Mouse (Mus musculus): ENCODE results near the gene Snap47. TPM values are rescaled to one million over a fixed set of nuclear protein-coding genes. Genes with fewer than 3 reads are reported as not detected.
"Not testable (repeated sequence)": the region's sequence is repeated elsewhere in the genome, so short reads cannot be mapped to it uniquely, and the experiment has no call there.

Gene Snap47
- total and polyA plus RNA-seq, 2 experiments from 2014 or later = 467 to 588 TPM

DNA sequence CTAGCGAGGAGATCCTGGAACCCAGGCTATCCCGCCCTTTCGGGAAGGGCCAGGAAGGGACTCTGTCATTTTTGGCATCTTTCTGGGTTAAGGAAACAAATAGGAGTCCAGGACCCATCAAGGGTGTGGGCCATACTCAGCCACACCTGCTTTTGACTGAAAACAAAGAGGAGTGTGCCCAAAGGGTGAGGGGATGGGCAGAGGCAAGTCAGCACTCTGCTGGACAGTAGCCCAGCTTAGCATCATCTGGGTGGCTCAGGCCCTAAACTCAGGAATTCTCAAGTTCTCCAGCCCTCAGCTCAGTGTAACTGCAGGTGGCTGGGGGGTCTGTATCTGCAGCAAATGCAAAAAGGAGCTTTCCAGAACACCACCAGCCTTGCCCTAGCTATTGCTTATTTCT lies 73.0 kb downstream of the Snap47 start:
- 86% methylated on average over 3 of the region's 3 CpGs for WGBS
- H3K9ac ChIP-seq (replicated peaks; ENCODE audit: low read length, poor library complexity, severe bottlenecking) = no peak overlapping the region
- no peak for TF ChIP-seq CTCF (IDR thresholded peaks at IDR 0.05)
- DNase-seq (ENCODE audit: low spot score) = no peak
- H3K36me3 ChIP-seq (ENCODE audit: insufficient read depth, low read length) = no peaks in the 10 kb centered on the region
- no peak overlapping the region for H3K4me2 ChIP-seq (ENCODE audit: low read depth, low read length, poor library complexity, severe bottlenecking)
- no peaks in the 10 kb centered on the region for H3K27me3 ChIP-seq (ENCODE audit: insufficient read depth, low read length)
- no peaks in the 10 kb centered on the region for H3K9me3 ChIP-seq (ENCODE audit: low read length)
- no peak overlapping the region for H3K27ac ChIP-seq (ENCODE audit: low read depth, low read length)
- ATAC-seq (ENCODE audit: low FRiP score) = no peak
- no peak overlapping the region for H3K4me3 ChIP-seq (ENCODE audit: low read depth, low read length)
- no peaks in the 10 kb centered on the region for H3K4me1 ChIP-seq (ENCODE audit: insufficient read depth, low read length)

DNA sequence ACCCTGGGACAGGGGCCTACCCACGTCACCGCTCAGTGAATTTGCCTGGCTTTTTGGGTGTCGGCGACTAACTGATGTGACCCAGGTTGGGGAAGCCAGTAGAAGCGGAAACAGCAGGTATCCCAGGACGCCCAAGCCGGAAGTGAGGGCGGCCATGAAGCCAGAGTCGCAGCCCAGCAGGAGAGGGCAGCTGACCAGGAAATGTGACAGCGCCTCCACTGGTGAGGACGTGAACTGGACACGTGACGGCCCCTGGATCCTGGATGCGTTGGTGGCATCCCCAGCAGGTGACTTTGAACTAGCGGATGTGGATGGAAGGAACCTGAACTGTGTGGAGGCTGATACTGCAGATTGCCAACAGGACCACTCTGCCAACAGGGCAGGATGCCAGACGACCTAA lies 75.5 kb downstream of the Snap47 start, which contains the start of gene Prss38:
Prss38 (minus strand) TSS at position 183 of the 400 bp plus-strand sequence.
- peak; percentile 9; the same call in 1 of the 2 replicates for TF ChIP-seq CTCF (IDR thresholded peaks at IDR 0.05)
- no peak within 1 kb of the TSS for H3K27ac ChIP-seq (ENCODE audit: low read depth, low read length)
- WGBS = 82% methylated on average over 16 of the region's 16 CpGs
- H3K4me2 ChIP-seq (ENCODE audit: low read depth, low read length, poor library complexity, severe bottlenecking) = no peak within 1 kb of the TSS
- no peak within 1 kb of the TSS for H3K9ac ChIP-seq (replicated peaks; ENCODE audit: low read length, poor library complexity, severe bottlenecking)
- no peaks in the 10 kb centered on the region for H3K27me3 ChIP-seq (ENCODE audit: insufficient read depth, low read length)
- ATAC-seq (ENCODE audit: low FRiP score) = no peak
- H3K9me3 ChIP-seq (ENCODE audit: low read length) = no peaks in the 10 kb centered on the region
- no peaks in the 10 kb centered on the region for H3K4me1 ChIP-seq (ENCODE audit: insufficient read depth, low read length)
- DNase-seq (ENCODE audit: low spot score) = no peak
- no peak within 1 kb of the TSS for H3K4me3 ChIP-seq (ENCODE audit: low read depth, low read length)
- H3K36me3 ChIP-seq (ENCODE audit: insufficient read depth, low read length) = no peaks in the 10 kb centered on the region

DNA sequence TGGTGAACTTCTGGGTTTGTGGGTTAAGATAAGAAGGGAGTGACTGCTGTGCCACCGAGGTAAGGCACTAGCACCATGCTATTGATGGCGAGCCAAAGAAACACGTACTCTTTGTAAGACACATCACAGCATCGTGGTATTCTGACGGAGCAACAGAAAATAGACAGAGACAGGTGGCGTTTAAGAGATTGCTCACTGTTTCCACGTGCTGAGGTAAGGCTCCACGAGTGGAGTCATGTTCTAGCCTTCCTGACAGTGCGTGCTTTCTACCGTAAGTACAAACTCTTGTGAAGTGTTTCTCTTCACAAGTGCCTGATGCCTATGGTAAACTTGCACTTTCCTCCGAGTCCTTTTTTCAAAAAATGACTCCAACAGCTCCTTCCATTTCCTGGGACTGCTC lies 81.1 kb downstream of the Snap47 start:
- 80% methylated on average over 11 of the region's 11 CpGs for WGBS
- no peaks in the 10 kb centered on the region for H3K36me3 ChIP-seq (ENCODE audit: insufficient read depth, low read length)

GRCm38 (mm10) chr11:59367955-59368354 lies 83.0 kb downstream of the Snap47 start:
- H3K36me3 ChIP-seq (ENCODE audit: insufficient read depth, low read length); H3K4me3 ChIP-seq (ENCODE audit: low read depth, low read length); H3K4me1 ChIP-seq (ENCODE audit: insufficient read depth, low read length); H3K9me3 ChIP-seq (ENCODE audit: low read length); H3K9ac ChIP-seq (replicated peaks; ENCODE audit: low read length, poor library complexity, severe bottlenecking); H3K4me2 ChIP-seq (ENCODE audit: low read depth, low read length, poor library complexity, severe bottlenecking); H3K27me3 ChIP-seq (ENCODE audit: insufficient read depth, low read length); ATAC-seq (ENCODE audit: low FRiP score); DNase-seq (ENCODE audit: low spot score); H3K27ac ChIP-seq (ENCODE audit: low read depth, low read length): not testable (repeated sequence)
- 91% methylated on average over 4 of the region's 4 CpGs for WGBS

More for the DNA sequence above, 81.1 kb downstream of the Snap47 start:
- TF ChIP-seq CTCF (IDR thresholded peaks at IDR 0.05) = no peak
- Histone ChIP-seq H3K4me1 (ENCODE audit: insufficient read depth, low read length) (no peaks in the 10 kb centered on the region), H3K27ac (ENCODE audit: low read depth, low read length) (no peak overlapping the region), H3K4me3 (ENCODE audit: low read depth, low read length) (no peak overlapping the region), H3K27me3 (ENCODE audit: insufficient read depth, low read length) (no peaks in the 10 kb centered on the region), H3K4me2 (ENCODE audit: low read depth, low read length, poor library complexity, severe bottlenecking) (no peak overlapping the region), H3K9me3 (ENCODE audit: low read length) (no peaks in the 10 kb centered on the region), H3K9ac (replicated peaks; ENCODE audit: low read length, poor library complexity, severe bottlenecking) (no peak overlapping the region)
- ATAC-seq (ENCODE audit: low FRiP score) (no peak), DNase-seq (ENCODE audit: low spot score) (no peak)

DNA sequence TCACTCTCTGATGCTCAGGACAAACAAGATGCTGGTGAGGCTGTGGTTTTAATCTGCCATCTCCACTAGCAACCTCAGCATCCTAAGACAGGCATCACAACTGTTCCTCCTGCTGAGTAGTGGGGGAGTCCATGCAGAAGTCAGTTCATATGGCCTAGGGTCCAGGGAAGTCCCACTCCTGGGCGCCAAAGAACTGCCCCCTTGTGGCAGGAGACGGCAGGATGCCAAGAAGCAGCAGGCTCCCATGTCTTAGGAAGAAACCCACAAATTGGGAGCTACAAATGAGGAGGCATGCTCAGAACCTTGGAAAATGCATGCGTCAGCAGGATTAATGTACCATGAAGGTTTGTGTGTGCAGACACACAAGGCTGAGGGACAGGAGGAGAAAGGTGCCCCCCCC lies 84.4 kb downstream of the Snap47 start:
- H3K9ac ChIP-seq (replicated peaks; ENCODE audit: low read length, poor library complexity, severe bottlenecking) = no peak overlapping the region
- no peaks in the 10 kb centered on the region for H3K4me1 ChIP-seq (ENCODE audit: insufficient read depth, low read length)
- TF ChIP-seq CTCF (IDR thresholded peaks at IDR 0.05) = peak; percentile 51
- no peak for DNase-seq (ENCODE audit: low spot score)
- H3K27ac ChIP-seq (ENCODE audit: low read depth, low read length) = no peak overlapping the region
- H3K9me3 ChIP-seq (ENCODE audit: low read length) = no peaks in the 10 kb centered on the region
- no peak overlapping the region for H3K4me2 ChIP-seq (ENCODE audit: low read depth, low read length, poor library complexity, severe bottlenecking)
- no peak for ATAC-seq (ENCODE audit: low FRiP score)
- no peaks in the 10 kb centered on the region for H3K27me3 ChIP-seq (ENCODE audit: insufficient read depth, low read length)
- no peaks in the 10 kb centered on the region for H3K36me3 ChIP-seq (ENCODE audit: insufficient read depth, low read length)
- no peak overlapping the region for H3K4me3 ChIP-seq (ENCODE audit: low read depth, low read length)
- 28% methylated on average over 3 of the region's 3 CpGs for WGBS

DNA sequence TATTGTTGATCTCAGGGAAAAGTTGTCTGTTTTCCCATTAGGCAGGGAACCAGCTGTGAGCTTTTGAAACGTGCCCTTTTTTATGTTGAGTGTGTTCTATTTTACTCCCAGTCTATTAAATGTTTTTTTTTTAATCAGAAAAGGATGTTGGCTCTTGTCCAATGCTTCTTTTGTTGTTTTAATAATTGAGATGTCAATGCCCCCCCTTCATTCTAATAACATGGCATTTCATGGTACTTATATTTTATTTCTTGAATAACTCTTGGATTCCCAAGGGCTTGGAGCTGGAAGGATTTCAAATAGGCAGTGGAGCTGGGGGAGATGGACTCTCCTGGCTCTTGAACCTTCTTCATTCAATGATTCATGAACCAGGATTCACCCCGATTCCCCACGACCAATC lies 85.0 kb downstream of the Snap47 start:
- Histone ChIP-seq H3K27me3 (ENCODE audit: insufficient read depth, low read length) (no peaks in the 10 kb centered on the region), H3K4me3 (ENCODE audit: low read depth, low read length) (no peak overlapping the region), H3K4me2 (ENCODE audit: low read depth, low read length, poor library complexity, severe bottlenecking) (no peak overlapping the region), H3K27ac (ENCODE audit: low read depth, low read length) (no peak overlapping the region), H3K4me1 (ENCODE audit: insufficient read depth, low read length) (no peaks in the 10 kb centered on the region), H3K36me3 (ENCODE audit: insufficient read depth, low read length) (no peaks in the 10 kb centered on the region), H3K9me3 (ENCODE audit: low read length) (no peaks in the 10 kb centered on the region), H3K9ac (replicated peaks; ENCODE audit: low read length, poor library complexity, severe bottlenecking) (no peak overlapping the region)
- WGBS = 29% methylated on average over 3 of the region's 3 CpGs
- DNase-seq (ENCODE audit: low spot score) (peak; percentile 31), ATAC-seq (ENCODE audit: low FRiP score) (no peak)
- no peak for TF ChIP-seq CTCF (IDR thresholded peaks at IDR 0.05)

Data from midbrain, postnatal 0 days (tissue).